Mouse (Mus musculus): ENCODE data around the gene Acot2.

- TF ChIP-seq CTCF (IDR thresholded peaks at IDR 0.05 in 2 of 3, conservative IDR thresholded peaks at IDR 0.05 in 1 of 3; ENCODE audit: control insufficient read depth in 1 of 3, insufficient read depth in 1 of 3, low read depth in 2 of 3, low read length in 3 of 3, poor library complexity in 1 of 3, severe bottlenecking in 1 of 3), result no peak
- TF ChIP-seq USF2 (IDR thresholded peaks at IDR 0.05; ENCODE audit: borderline replicate concordance in 1 of 2, insufficient read depth in 1 of 2, low read depth in 1 of 2, low read length in 2 of 2), result no peak
- peak; percentile 75; the same call in 1 of the 2 replicates for TF ChIP-seq MYC (IDR thresholded peaks at IDR 0.05; ENCODE audit: low read depth, low read length)
These were observed 36.6 kb upstream of the Acot2 start for GRCm38 (mm10) chr12:83950840-83951701.
